Mouse (Mus musculus): Measurements from ENCODE around the gene Kank2. TPM values are rescaled to one million over a fixed set of nuclear protein-coding genes. Genes with fewer than 3 reads are reported as not detected.

The Kank2 gene
- polyA plus RNA-seq, 1 experiment from 2014 or later: 21.1 TPM

DNA sequence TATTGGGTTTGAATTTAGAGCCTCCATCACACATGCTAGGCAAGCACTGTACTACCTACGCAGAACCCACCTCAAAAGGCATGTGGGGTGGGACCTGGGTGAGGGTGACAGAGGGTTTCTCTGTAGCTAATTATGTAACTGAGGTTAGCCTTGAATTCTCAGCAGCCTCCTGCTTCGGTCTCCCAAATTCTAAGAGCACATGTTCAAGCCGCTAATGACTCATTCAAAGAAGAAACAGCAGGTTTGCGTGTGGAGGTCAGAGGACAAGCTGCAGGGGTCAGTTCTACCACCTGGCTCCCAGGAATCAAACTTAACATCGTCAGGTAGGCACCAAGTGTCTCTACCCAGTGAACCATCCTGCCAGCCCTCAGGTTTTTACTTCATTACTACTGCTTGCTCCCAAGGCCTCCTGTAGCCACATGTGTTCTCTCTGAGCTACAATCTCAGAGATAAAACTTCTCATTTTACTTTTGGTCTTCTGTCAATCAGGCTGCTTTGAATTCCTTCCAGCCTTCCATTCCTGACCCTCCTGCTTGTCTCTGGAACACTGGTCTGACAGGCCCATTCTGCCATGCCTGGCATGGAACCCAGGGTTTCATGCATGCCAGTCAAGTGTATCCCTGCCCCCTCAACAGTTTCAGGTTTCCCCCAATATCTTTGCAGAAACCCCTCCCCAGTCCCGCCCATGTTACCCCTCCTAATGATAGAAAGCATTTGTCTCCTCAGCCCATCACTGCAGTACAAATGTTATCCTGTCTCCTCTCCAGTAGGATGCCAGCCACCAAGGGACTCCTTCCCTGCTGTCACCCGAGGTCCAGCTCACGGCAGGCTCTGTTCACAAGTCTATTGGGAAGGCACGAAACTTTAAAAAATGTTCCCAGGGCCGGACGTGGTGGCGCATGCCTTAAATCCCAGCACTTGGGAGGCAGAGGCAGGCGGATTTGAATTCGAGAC, 39.7 kb downstream of the Kank2 start:
- Histone ChIP-seq H3K27me3 (replicated peaks) (no peaks in the 10 kb centered on the region), H3K4me3 (replicated peaks) (peak overlapping the region; percentile 95), H3K9ac (no peak overlapping the region), H3K4me1 (peaks cover 20% of the 10 kb centered on the region), H3K27ac (0 out of 2 replicates have a peak overlapping the region, but pooled peaks have one; percentile 11), H3K4me2 (peak overlapping the region; percentile 62), H3K36me3 (peaks cover 16% of the 10 kb centered on the region; the same call in 1 of the 2 replicates), H3K9me3 (no peaks in the 10 kb centered on the region)
- ATAC-seq (ENCODE audit: insufficient read depth, low FRiP score, low read depth): no peak
- 52% methylated on average over 14 of the region's 14 CpGs for WGBS

DNA sequence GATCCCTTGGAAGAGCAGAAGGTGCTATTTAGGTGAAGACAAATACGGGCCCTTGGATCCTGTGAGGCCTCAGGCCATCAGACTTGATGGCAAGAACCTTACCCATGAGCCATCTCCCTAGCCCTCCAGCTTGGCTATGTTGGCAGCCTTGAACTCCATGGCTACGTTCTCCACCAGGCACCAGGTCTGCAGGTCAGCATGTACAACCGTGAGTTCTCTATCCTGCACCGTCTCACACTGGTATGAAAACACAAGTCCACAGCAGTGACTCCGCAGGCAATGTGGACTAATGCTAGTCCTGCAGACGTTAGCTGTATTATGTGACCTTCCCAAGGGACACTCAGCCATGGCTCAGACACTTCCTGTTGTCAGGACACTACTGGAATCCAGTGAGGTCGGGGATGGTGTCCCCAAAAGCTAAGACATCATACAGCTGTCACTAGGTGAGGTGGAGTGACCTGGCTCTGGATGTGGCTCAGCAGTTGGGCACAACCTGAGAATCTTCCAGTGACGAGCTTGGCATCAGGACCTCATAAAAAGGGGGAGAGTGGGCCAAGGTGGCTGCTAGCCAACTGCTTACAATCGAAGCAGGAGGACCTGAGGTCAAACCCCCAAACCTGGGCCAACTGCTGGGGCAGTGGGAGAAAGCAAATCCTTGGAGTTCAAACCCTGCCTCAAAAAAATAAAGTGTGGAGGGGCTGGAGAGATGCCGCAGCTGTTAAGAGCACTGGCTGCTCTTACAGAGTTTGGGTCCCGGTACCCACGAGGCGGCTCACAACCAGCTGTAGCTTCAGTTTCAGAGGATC, 43.8 kb downstream of the Kank2 start:
- no peak for ATAC-seq (ENCODE audit: insufficient read depth, low FRiP score, low read depth)
- Histone ChIP-seq H3K9me3 (no peaks in the 10 kb centered on the region), H3K4me2 (no peak overlapping the region), H3K27ac (no peak overlapping the region), H3K27me3 (replicated peaks) (no peaks in the 10 kb centered on the region), H3K9ac (no peak overlapping the region), H3K36me3 (peaks cover 16% of the 10 kb centered on the region; the same call in 1 of the 2 replicates), H3K4me3 (replicated peaks) (no peak overlapping the region), H3K4me1 (peaks cover 24% of the 10 kb centered on the region)
- 68% methylated on average over 13 of the region's 13 CpGs for WGBS

DNA sequence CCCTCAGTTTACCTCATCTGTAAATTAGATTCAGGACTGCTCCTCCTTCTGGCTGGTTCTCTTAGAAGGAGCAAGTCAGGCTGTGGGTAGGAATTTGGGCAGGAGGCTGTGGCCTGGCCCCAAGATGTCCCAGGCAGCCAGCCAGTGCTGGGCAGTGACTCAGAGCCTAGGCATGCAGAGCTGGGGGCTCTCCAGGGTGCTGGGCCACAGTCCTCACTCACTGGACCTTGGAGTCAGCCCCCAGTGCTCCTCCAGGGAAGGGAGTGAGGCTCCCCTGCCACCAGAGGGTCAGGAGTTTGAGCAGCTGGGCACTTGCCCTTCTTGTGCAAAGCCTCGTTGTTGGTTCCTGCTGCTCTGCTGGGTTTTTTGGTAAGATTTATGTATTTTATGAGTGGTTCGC, 44.5 kb downstream of the Kank2 start:
- WGBS: 63% methylated on average over 2 of the region's 2 CpGs
- 0 out of 2 replicates have a peak, but pooled peaks have one; percentile 29 for ATAC-seq (ENCODE audit: insufficient read depth, low FRiP score, low read depth)
- peak overlapping the region; percentile 31 for H3K27ac ChIP-seq
- H3K9ac ChIP-seq: no peak overlapping the region
- peaks cover 21% of the 10 kb centered on the region for H3K4me1 ChIP-seq
- no peaks in the 10 kb centered on the region for H3K9me3 ChIP-seq
- peaks cover 21% of the 10 kb centered on the region; the same call in 1 of the 2 replicates for H3K36me3 ChIP-seq
- no peak overlapping the region for H3K4me3 ChIP-seq (replicated peaks)
- H3K27me3 ChIP-seq (replicated peaks): no peaks in the 10 kb centered on the region
- no peak overlapping the region for H3K4me2 ChIP-seq

DNA sequence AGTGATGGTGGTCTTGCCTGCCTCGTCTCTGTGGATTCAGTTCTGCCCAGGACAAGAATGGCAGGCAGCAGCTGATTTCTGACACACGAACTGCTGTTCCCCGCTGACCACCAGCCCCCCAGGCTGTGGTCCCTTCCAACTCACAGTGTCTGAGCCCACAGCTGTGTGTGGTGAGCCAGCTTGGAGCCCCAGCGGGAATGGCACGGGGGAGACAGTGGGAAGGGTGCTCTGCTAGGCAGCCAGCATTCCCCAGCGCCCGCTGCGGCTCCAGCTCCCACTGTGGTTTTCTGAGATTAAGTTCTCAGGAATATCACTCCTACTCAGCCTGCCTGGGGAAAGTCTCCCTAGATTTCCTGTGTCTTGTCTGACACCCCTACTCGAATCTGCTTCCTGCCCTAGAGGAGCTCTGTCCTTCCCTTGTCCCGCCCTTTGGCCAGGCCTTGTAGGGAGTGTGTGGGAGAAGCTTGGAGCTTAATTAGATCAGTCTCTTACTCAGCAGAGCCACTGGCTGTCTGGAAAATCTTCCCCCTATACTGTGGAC, 46.2 kb downstream of the Kank2 start:
- H3K27ac ChIP-seq: peak overlapping the region; percentile 71; the same call in 1 of the 2 replicates
- no peak overlapping the region for H3K4me3 ChIP-seq (replicated peaks)

DNA sequence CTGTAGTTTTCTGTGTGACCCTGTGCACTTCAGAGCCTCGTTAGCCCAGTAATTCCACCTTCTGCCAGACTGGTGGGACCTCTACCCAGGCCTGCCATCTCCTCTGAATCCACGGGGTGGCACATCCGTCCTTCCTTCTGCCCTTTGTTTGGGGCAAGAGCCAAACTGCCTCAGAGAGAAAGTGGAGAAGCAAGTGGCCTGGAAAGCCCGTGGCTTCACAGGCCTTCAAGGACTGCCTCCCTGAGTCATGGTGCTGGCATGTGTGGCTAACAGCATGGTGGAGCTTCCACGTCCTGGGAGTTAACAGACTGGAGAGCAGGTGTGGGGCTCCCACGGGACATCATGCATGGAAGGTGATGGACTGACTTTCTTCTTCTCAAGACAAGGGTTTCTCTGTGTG, 47.2 kb downstream of the Kank2 start:
- Histone ChIP-seq H3K36me3 (peaks cover 28% of the 10 kb centered on the region), H3K4me2 (no peak overlapping the region), H3K27me3 (replicated peaks) (no peaks in the 10 kb centered on the region), H3K4me1 (peaks cover 17% of the 10 kb centered on the region), H3K9me3 (no peaks in the 10 kb centered on the region), H3K27ac (no peak overlapping the region), H3K4me3 (replicated peaks) (no peak overlapping the region), H3K9ac (no peak overlapping the region)
- WGBS: 64% methylated on average over 6 of the region's 6 CpGs
- no peak for ATAC-seq (ENCODE audit: insufficient read depth, low FRiP score, low read depth)

More for the DNA sequence above, 46.2 kb downstream of the Kank2 start:
- H3K4me1 ChIP-seq: peaks cover 17% of the 10 kb centered on the region
- no peak overlapping the region; the same call in 1 of the 2 replicates for H3K9ac ChIP-seq
- no peaks in the 10 kb centered on the region for H3K9me3 ChIP-seq
- no peaks in the 10 kb centered on the region for H3K27me3 ChIP-seq (replicated peaks)
- ATAC-seq (ENCODE audit: insufficient read depth, low FRiP score, low read depth): no peak; the same call in 1 of the 2 replicates
- 45% methylated on average over 10 of the region's 10 CpGs for WGBS
- no peak overlapping the region for H3K4me2 ChIP-seq
- H3K36me3 ChIP-seq: peaks cover 26% of the 10 kb centered on the region; the same call in 1 of the 2 replicates

DNA sequence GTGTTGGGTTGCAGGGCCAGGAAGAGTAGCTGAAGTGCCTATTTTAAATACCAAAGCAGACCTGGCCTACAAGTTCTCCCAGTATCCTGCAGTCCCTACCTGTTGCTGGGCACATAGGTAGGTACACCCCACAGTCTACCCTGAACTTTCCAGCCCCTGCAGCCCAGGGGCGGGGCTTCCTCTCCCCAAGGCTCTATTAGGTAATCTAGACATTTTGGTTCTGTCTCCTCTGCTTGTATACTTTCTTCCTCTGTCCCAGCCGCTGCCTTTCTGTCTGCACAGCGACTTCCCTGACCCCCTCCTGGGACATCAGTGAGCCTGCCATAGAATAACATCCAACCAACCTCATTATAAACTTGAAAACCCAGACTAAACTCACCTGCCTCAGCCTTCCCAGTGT, 48.2 kb downstream of the Kank2 start:
- Histone ChIP-seq H3K36me3 (peaks cover 30% of the 10 kb centered on the region), H3K27ac (no peak overlapping the region; the same call in 1 of the 2 replicates), H3K9ac (no peak overlapping the region), H3K4me3 (replicated peaks) (no peak overlapping the region), H3K9me3 (no peaks in the 10 kb centered on the region), H3K4me2 (no peak overlapping the region), H3K4me1 (peaks cover 17% of the 10 kb centered on the region), H3K27me3 (replicated peaks) (no peaks in the 10 kb centered on the region)
- WGBS: 79% methylated on average over 3 of the region's 3 CpGs
- no peak for ATAC-seq (ENCODE audit: insufficient read depth, low FRiP score, low read depth)

DNA sequence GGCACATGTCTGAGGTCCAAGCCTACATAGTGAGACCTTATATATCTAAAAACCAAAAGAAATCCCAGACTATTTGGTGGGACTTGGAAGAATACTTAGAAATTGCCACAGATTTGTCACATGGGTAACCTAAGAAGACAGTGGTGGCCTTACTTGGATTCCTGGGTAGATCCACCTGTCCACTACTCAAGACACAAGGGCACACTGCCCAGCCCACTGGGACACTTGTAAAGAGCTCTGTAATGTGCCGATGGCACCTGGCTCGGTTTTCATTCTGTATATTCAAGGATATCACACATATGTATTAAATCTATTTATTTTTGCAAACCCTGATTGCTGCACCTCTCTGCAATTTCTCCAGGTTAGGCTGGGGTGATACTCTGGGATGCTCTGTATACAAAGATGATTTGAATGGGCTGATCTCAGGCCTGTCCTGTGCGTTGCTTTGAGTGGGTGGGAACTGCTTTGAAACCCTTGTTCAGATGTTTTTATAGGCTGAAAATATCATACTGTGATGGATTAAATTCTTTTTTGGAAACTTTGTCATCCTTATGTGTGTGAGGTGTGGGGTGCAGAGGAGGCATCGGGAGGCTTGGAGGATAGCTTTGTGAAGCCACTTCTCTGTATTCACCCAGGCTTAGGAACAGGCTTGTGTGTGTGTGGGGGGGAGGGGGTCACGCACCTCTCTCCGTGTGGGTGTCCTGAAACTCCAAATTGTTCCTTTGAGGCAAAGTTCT, 49.0 kb downstream of the Kank2 start:
- H3K4me2 ChIP-seq: no peak overlapping the region
- H3K27ac ChIP-seq: no peak overlapping the region
- no peak for ATAC-seq (ENCODE audit: insufficient read depth, low FRiP score, low read depth)
- no peaks in the 10 kb centered on the region for H3K27me3 ChIP-seq (replicated peaks)
- H3K9me3 ChIP-seq: no peaks in the 10 kb centered on the region
- peaks cover 38% of the 10 kb centered on the region for H3K36me3 ChIP-seq
- H3K9ac ChIP-seq: no peak overlapping the region
- H3K4me1 ChIP-seq: peaks cover 17% of the 10 kb centered on the region
- 81% methylated on average over 6 of the region's 6 CpGs for WGBS
- H3K4me3 ChIP-seq (replicated peaks): no peak overlapping the region

DNA sequence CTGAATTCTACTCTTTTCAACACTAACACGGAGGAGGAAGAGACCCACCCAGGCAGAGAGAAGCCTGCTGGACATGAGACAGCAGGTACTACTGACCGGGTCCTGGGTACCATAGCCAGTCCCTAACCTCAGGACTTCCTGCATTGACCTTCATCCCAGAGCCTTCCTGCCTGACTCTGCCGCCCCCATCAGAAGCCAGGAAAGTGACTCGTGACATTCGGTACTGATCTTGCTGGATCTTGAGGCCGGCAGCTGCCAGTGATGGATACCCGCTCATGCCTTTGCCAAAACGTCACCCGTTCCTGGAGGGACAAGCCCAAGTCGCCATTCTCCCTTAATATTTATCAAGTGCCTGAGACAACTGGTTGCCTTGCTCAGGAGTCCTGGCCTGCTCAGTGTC, 50.1 kb downstream of the Kank2 start:
- H3K36me3 ChIP-seq: peaks cover 48% of the 10 kb centered on the region
- no peak overlapping the region for H3K4me3 ChIP-seq (replicated peaks)
- H3K27me3 ChIP-seq (replicated peaks): no peaks in the 10 kb centered on the region
- H3K4me2 ChIP-seq: no peak overlapping the region
- peaks cover 9% of the 10 kb centered on the region for H3K4me1 ChIP-seq
- H3K9me3 ChIP-seq: no peaks in the 10 kb centered on the region
- 79% methylated on average over 10 of the region's 10 CpGs for WGBS
- no peak overlapping the region for H3K9ac ChIP-seq
- ATAC-seq (ENCODE audit: insufficient read depth, low FRiP score, low read depth): no peak
- peak overlapping the region; percentile 18; the same call in 1 of the 2 replicates for H3K27ac ChIP-seq

DNA sequence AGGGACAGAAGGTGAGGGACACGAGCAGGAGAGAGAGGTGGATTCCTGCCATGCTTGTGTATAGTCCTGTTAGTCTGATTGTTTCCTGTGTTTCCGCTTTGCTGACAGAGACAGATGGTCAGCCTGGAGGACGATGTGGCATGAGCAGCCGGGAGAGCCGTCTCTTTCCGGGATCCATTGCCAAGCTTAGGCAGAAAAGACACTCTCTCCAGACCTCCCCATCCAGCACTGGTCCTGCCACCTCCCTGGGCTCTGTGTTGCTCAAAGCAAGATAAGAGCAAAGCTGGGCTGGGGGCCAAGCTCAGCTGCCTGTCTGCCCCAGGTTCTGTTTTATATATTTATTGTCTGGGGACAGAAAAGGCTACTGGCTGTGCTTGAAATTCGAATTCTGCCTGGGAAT, 50.5 kb downstream of the Kank2 start:
- H3K27ac ChIP-seq: peak overlapping the region; percentile 54
- H3K4me3 ChIP-seq (replicated peaks): no peak overlapping the region
- no peaks in the 10 kb centered on the region for H3K9me3 ChIP-seq
- 32% methylated on average over 7 of the region's 7 CpGs for WGBS
- H3K4me2 ChIP-seq: no peak overlapping the region
- peak; percentile 15; the same call in 1 of the 2 replicates for ATAC-seq (ENCODE audit: insufficient read depth, low FRiP score, low read depth)
- H3K27me3 ChIP-seq (replicated peaks): no peaks in the 10 kb centered on the region
- H3K9ac ChIP-seq: no peak overlapping the region
- H3K36me3 ChIP-seq: peaks cover 48% of the 10 kb centered on the region
- H3K4me1 ChIP-seq: peaks cover 7% of the 10 kb centered on the region

DNA sequence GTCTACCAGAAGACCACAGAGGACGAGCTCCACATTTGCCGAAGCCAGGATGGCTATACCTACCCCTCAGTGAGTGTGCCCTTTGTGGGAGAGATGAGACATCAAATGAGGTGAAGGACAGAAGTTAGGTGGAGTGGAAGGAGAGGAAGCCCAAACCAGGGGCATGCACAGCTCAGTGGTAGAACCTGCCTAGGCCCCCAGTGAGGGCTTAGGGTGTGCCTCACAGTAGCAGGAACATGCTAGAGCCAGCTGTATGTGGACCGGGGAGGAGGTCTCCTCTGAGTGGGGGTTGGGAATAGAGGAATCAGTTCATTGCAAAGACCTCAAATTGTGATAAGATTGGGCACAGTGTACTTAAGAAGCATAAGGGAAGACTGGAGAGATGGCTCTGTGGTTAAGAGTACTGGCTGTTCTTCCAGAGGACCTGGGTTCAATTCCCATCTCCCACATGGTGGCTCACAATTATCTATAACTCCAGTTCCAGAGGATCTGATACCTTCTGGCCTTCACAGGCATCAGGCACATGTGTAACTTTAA, 51.2 kb downstream of the Kank2 start:
- Histone ChIP-seq H3K4me3 (replicated peaks) (no peak overlapping the region), H3K27ac (no peak overlapping the region), H3K36me3 (peaks cover 55% of the 10 kb centered on the region), H3K27me3 (replicated peaks) (no peaks in the 10 kb centered on the region), H3K4me2 (no peak overlapping the region), H3K9me3 (no peaks in the 10 kb centered on the region), H3K4me1 (peaks cover 5% of the 10 kb centered on the region), H3K9ac (no peak overlapping the region)
- no peak for ATAC-seq (ENCODE audit: insufficient read depth, low FRiP score, low read depth)
- 79% methylated on average over 3 of the region's 3 CpGs for WGBS

DNA sequence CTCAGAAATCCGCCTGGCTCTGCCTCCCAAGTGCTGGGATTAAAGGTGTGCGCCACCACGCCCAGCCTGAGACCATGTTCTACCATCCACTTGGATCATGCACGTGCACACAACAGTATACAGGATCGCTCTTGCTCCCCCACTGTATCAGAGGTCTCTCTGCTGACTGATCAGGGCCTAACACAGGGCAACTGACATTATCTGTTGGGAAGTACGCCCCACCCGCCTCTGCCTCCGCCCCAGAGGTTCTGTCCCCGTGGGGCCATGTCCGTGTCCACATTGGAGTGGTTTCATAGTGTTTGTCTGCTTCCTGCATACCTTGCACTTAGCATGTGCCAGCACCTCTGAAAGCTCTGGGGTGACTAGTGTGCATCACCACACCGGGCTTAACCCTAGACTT, 57.0 kb downstream of the Kank2 start:
- Histone ChIP-seq H3K9ac (no peak overlapping the region), H3K9me3 (no peaks in the 10 kb centered on the region), H3K4me3 (replicated peaks) (no peak overlapping the region), H3K27ac (no peak overlapping the region), H3K4me1 (no peaks in the 10 kb centered on the region), H3K4me2 (no peak overlapping the region), H3K36me3 (peaks cover 80% of the 10 kb centered on the region), H3K27me3 (replicated peaks) (no peaks in the 10 kb centered on the region)
- ATAC-seq (ENCODE audit: insufficient read depth, low FRiP score, low read depth): no peak
- 96% methylated on average over 11 of the region's 11 CpGs for WGBS

All from stomach, embryonic 15.5 days (tissue).